Mouse (Mus musculus) CH12.LX (cell line): ENCODE data around the gene Olfr1393.

Experiments used
- CHD2 ChIP-seq: IDR thresholded peaks from 2 replicates; pipeline ENCODE4 v1.6.1; 2011; ENCODE audit warnings: low read length, improper control_type of control experiment
- CTCF ChIP-seq, 2 experiments: IDR thresholded peaks in 1 of 2; conservative IDR thresholded peaks in 1 of 2; 2 replicates each; pipeline ENCODE4 v1.5.1; 2011 to 2012; ENCODE audit warnings: low read depth in 2 of 2, low read length in 2 of 2, improper control_type of control experiment in 1 of 2, inconsistent platforms in 1 of 2, mild to moderate bottlenecking in 1 of 2, moderate library complexity in 1 of 2
- EP300 ChIP-seq: IDR thresholded peaks from 2 replicates; pipeline ENCODE4 v1.6.1; 2011; ENCODE audit warnings: low read length, improper control_type of control experiment
- GABPA ChIP-seq: IDR thresholded peaks from 2 replicates; pipeline ENCODE4 v1.6.1; 2012; ENCODE audit warnings: low read depth, low read length, improper control_type of control experiment, inconsistent platforms; ENCODE audit not compliant: insufficient replicate concordance
- MAFK ChIP-seq: IDR thresholded peaks from 2 replicates; pipeline ENCODE4 v1.6.1; 2011; ENCODE audit warnings: low read length, improper control_type of control experiment; ENCODE audit not compliant: insufficient replicate concordance
- MXI1 ChIP-seq: IDR thresholded peaks from 2 replicates; pipeline ENCODE4 v1.6.1; 2011; ENCODE audit warnings: mild to moderate bottlenecking, low read depth, low read length, improper control_type of control experiment
- POLR2AphosphoS2 ChIP-seq: IDR thresholded peaks from 2 replicates; pipeline ENCODE4 v1.6.1; 2011; ENCODE audit warnings: low read depth, low read length, improper control_type of control experiment
- RCOR1 ChIP-seq: conservative IDR thresholded peaks from 2 replicates; pipeline ENCODE4 v1.6.1; 2012; ENCODE audit warnings: low read depth, mild to moderate bottlenecking, inconsistent platforms, low read length, improper control_type of control experiment
- USF1 ChIP-seq: IDR thresholded peaks from 2 replicates; pipeline ENCODE4 v1.6.1; 2014; ENCODE audit warnings: low read depth, mild to moderate bottlenecking, inconsistent platforms, low read length, improper control_type of control experiment
- ZNF384 ChIP-seq: IDR thresholded peaks from 2 replicates; pipeline ENCODE4 v1.6.1; 2012; ENCODE audit warnings: low read depth, low read length, improper control_type of control experiment, inconsistent platforms

- TF ChIP-seq CHD2 (no peak), USF1 (no peak), ZNF384 (no peak), EP300 (no peak), MXI1 (no peak), POLR2AphosphoS2 (no peak), RCOR1 (no peak), GABPA (no peak), CTCF (conservative IDR thresholded peaks at IDR 0.05 in 1 of 2, IDR thresholded peaks at IDR 0.05 in 1 of 2; ENCODE audit: low read depth in 2 of 2, low read length in 2 of 2) (no peak), MAFK (no peak)
Measured at GRCm38 (mm10) chr11:49259829-49260228, 18.3 kb upstream of the Olfr1393 start.
